Mouse (Mus musculus): ENCODE data around the gene Bricd5. TPM values are rescaled to one million over a fixed set of nuclear protein-coding genes. Genes with fewer than 3 reads are reported as not detected.

Bricd5 gene
- polyA plus RNA-seq, 1 experiment from 2014 or later = 0.28 TPM

DNA sequence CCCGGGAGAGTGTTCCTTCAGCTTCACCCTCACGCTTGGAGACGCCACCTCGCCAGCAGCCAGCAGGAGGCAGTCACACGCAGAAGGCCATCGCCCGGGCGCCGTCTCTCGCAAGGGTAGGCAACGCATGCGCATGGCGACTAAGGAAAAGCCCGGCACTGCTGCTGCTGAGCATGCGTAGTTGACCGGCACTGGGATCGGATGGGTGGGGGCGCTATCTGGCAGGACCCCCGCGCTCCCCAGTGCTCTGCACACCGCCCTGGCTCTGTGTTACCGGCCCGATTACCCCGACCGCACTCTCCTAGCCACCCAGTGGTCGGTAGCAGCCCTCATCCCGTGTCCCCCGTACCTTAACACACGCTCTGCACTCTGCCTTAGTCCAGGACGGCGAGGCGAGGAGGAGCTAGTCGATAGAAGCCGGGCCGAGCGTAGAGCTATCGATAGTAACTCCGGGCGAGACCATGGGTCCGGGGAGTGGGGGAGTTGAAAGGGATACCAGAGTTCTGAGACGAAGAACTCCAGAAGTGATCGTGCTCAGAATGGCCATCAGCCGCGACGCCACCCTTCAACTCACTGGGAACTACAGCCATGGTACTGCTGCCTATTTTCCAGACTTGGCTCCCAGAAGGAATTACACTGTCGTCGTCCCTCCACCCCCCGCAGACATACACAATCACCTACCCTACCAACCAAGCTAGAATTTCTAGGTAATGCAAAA is 5.1 kb downstream of the Bricd5 start, which contains the start of gene Mlst8:
TSS of gene Mlst8 (minus strand) at position 416 of the 718 bp plus-strand sequence.
- under 1% methylated on average over 48 of the region's 48 CpGs for WGBS
- peak; percentile 91 for ATAC-seq (ENCODE audit: low FRiP score, low read depth)

DNA sequence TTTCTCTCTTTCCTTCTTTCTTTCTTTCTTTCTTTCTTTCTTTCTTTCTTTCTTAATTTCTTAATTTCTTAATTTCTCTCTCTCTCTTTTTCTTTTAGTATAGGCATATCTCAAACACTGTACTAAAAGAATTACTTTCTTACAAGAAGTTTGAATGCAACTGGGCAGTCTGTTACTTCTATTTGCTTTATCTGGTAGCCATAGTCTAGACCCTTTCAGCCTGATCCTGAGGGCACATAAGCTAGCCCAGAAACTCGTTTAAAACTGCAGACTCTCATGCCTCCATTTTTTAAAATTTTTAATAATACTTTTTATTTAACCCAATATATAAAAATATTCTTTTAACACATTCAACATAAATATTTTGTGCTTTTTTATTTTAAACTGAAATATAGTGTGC is 5.7 kb downstream of the Bricd5 start:
- 28% methylated on average over 1 of the region's 1 CpGs for WGBS
- peak overlapping the region; percentile 62 for H3K4me2 ChIP-seq (replicated peaks)

More for the DNA sequence above, 5.1 kb downstream of the Bricd5 start, which contains the start of gene Mlst8:
- Histone ChIP-seq H3K9ac (peak within 1 kb of the TSS; percentile 74), H3K9me3 (no peaks in the 10 kb centered on the region), H3K36me3 (peaks cover 35% of the 10 kb centered on the region), H3K4me1 (peaks cover 18% of the 10 kb centered on the region), H3K4me3 (peak within 1 kb of the TSS; percentile 68), H3K4me2 (replicated peaks) (peak within 1 kb of the TSS; percentile 62), H3K27ac (peak within 1 kb of the TSS; percentile 92), H3K27me3 (replicated peaks) (no peaks in the 10 kb centered on the region)

GRCm38 (mm10) chr17:24480201-24480826 is 6.6 kb downstream of the Bricd5 start:
- Histone ChIP-seq H3K27me3 (replicated peaks) (no peaks in the 10 kb centered on the region), H3K27ac (no peak overlapping the region), H3K4me3 (no peak overlapping the region), H3K36me3 (peaks cover 20% of the 10 kb centered on the region), H3K9me3 (no peaks in the 10 kb centered on the region), H3K4me1 (peaks cover 14% of the 10 kb centered on the region), H3K9ac (no peak overlapping the region), H3K4me2 (replicated peaks) (no peak overlapping the region)
- 52% methylated on average over 3 of the region's 3 CpGs for WGBS
- no peak for ATAC-seq (ENCODE audit: low FRiP score, low read depth)

More for the DNA sequence above, 5.7 kb downstream of the Bricd5 start:
- ATAC-seq (ENCODE audit: low FRiP score, low read depth) = no peak
- Histone ChIP-seq H3K9me3 (no peaks in the 10 kb centered on the region), H3K4me1 (peaks cover 12% of the 10 kb centered on the region), H3K27me3 (replicated peaks) (no peaks in the 10 kb centered on the region), H3K4me3 (no peak overlapping the region), H3K27ac (no peak overlapping the region), H3K9ac (no peak overlapping the region), H3K36me3 (peaks cover 28% of the 10 kb centered on the region)

- H3K4me1 ChIP-seq = peaks cover 19% of the 10 kb centered on the region
- 95% methylated on average over 20 of the region's 20 CpGs for WGBS
- no peak for ATAC-seq (ENCODE audit: low FRiP score, low read depth)
- H3K4me3 ChIP-seq = no peak overlapping the region
- no peaks in the 10 kb centered on the region for H3K9me3 ChIP-seq
- no peak overlapping the region for H3K4me2 ChIP-seq (replicated peaks)
- H3K27ac ChIP-seq = no peak overlapping the region
- no peak overlapping the region for H3K9ac ChIP-seq
- peaks cover 11% of the 10 kb centered on the region for H3K36me3 ChIP-seq
- H3K27me3 ChIP-seq (replicated peaks) = no peaks in the 10 kb centered on the region
Observed at GRCm38 (mm10) chr17:24481027-24481815, 7.5 kb downstream of the Bricd5 start.

DNA sequence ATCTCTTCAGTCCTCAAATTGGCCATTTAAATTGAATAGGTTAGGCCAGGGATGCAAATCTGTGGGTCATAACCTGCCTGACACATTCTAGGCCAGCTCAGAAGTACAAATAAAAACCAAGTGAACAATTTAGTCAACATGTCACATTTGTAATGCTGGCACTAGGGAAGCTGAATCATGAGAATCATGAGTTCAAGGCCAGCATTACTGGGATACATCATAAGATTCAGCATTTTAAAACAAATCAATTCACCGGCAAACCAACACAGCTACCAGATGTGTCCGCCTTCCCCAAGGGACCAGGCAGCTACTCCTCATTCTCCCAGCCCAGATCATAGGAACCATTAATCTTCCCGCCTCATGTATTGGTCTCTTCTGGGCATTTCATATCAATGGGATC is 9.8 kb downstream of the Bricd5 start:
- Histone ChIP-seq H3K27ac (no peak overlapping the region), H3K27me3 (replicated peaks) (no peaks in the 10 kb centered on the region), H3K36me3 (no peaks in the 10 kb centered on the region), H3K4me1 (peaks cover 20% of the 10 kb centered on the region), H3K4me2 (replicated peaks) (no peak overlapping the region), H3K9ac (no peak overlapping the region), H3K9me3 (no peaks in the 10 kb centered on the region), H3K4me3 (no peak overlapping the region)
- 72% methylated on average over 3 of the region's 3 CpGs for WGBS
- ATAC-seq (ENCODE audit: low FRiP score, low read depth) = no peak

DNA sequence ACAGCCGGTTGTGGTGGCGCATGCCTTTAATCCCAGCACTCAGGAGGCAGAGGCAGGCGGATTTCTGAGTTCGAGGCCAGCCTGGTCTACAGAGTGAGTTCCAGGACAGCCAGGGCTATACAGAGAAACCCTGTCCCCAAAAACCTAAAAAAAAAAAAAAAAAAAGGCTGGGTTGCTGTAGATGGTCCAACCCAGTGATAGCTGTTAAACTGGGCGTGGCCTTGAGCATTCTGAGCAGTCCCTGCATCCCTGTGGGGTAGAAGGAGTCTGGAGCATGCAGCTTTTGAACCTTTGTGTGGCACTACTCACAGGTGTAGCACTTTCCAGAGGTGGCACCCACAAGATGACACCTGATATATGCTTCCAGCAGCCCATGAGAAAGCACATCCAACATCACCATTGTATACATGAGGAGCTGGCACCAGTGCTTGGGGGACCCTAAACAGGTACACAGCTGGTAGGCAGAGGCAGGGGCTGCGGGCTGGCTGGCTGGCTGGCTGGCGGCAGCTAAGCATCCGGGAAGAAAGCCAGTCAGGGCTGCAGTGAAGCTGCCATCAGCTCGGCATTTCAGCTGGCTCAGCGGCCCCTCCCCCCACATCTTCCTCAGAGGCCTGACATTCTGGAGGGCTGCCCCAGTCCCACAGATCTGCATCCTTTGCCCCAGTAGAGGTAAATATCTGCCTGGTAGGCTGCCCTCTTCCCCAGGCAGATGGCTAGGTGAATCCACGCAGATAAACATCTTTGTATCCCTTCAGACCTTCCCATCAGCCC is 11.6 kb downstream of the Bricd5 start:
- Histone ChIP-seq H3K27ac (peak overlapping the region; percentile 17; the same call in 1 of the 2 replicates), H3K4me3 (no peak overlapping the region), H3K36me3 (no peaks in the 10 kb centered on the region), H3K4me2 (replicated peaks) (peak overlapping the region; percentile 25; the same call in 1 of the 2 replicates), H3K27me3 (replicated peaks) (no peaks in the 10 kb centered on the region), H3K4me1 (peaks cover 29% of the 10 kb centered on the region), H3K9ac (peak overlapping the region; percentile 21; the same call in 1 of the 2 replicates), H3K9me3 (no peaks in the 10 kb centered on the region)
- no peak for ATAC-seq (ENCODE audit: low FRiP score, low read depth)
- WGBS = 45% methylated on average over 11 of the region's 11 CpGs

GRCm38 (mm10) chr17:24488186-24488661 is 14.5 kb downstream of the Bricd5 start, which contains the start of gene Caskin1:
TSS of gene Caskin1 (plus strand) at chr17:24488601.
- Histone ChIP-seq H3K4me3 (peak within 1 kb of the TSS; percentile 87), H3K9me3 (no peaks in the 10 kb centered on the region), H3K9ac (peak within 1 kb of the TSS; percentile 92), H3K36me3 (no peaks in the 10 kb centered on the region), H3K27me3 (replicated peaks) (no peaks in the 10 kb centered on the region), H3K4me2 (replicated peaks) (peak within 1 kb of the TSS; percentile 92), H3K27ac (peak within 1 kb of the TSS; percentile 88), H3K4me1 (peaks cover 36% of the 10 kb centered on the region)
- peak; percentile 71 for ATAC-seq (ENCODE audit: low FRiP score, low read depth)
- WGBS = under 1% methylated on average over 43 of the region's 45 CpGs

DNA sequence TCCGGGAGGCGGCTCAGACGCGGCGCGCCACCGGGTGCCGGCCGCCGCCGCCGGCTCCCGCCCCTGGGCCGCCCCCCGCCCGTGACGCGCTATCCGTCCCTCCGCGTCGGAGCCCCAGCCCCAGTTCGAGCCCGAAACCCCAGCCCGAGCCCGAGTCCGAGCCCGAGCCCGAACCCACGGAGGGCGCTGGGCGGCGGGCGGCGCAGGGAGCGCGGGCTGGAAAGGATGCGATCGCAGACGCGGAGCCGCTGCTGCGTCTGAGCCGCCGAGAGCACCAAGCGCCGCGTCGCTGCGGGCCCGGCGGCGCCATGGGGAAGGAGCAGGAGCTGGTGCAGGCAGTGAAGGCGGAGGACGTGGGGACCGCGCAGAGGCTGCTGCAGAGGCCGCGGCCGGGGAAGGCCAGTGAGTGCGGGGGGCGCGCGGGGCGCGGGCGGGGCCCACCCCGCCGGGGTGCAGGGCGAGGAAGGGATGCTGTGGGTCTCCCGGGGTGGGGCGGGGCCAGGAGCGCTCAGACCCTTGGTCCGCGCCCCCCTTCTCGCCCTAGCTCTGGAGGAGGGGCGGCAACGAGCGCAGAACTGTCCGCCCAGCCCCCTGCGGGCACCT is 15.1 kb downstream of the Bricd5 start:
- WGBS = under 1% methylated on average over 64 of the region's 81 CpGs
- H3K4me1 ChIP-seq = peaks cover 36% of the 10 kb centered on the region
- peak overlapping the region; percentile 92 for H3K4me2 ChIP-seq (replicated peaks)
- peak; percentile 76 for ATAC-seq (ENCODE audit: low FRiP score, low read depth)
- no peaks in the 10 kb centered on the region for H3K36me3 ChIP-seq
- H3K9me3 ChIP-seq = no peaks in the 10 kb centered on the region
- peak overlapping the region; percentile 92 for H3K9ac ChIP-seq
- peak overlapping the region; percentile 88 for H3K27ac ChIP-seq
- no peaks in the 10 kb centered on the region for H3K27me3 ChIP-seq (replicated peaks)
- peak overlapping the region; percentile 87 for H3K4me3 ChIP-seq

DNA sequence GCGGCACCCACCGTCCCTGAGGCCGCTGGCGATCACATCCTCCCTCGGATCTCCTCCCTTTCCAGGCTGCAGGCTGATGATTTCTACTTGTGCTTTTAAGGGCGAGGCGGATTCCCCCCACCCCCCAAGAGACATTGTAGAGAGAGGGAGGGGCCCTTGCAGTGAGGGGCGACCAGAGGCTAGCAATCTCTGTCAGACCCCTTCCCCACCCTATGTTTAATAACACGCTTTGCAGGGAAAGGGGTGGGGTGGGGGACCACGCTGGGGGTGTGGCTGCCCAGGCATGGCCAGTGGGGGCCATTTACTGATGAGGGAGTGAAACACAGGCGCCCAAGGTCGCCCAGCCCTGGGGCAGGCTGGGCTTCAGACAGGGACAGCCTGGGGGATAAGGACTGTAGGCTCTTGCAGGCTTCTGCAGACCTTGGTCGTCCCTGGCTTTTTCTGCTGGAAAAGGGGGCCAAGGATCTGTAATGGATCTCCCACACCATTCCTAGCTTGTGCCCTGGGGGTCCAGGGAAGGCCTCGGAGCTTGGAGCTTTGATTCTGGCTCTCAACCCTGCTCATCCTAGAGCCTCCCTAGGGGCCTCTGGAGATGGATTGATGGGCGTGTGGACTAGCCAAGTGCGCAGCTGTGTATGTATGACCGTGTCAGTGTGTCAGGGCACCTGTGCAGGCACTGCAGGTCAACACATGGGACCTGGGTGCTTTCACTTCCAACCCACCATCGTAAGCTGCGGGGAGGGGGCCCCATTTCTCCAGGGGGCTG is 15.8 kb downstream of the Bricd5 start:
- ATAC-seq (ENCODE audit: low FRiP score, low read depth) = peak; percentile 65
- WGBS = 15% methylated on average over 19 of the region's 19 CpGs

DNA sequence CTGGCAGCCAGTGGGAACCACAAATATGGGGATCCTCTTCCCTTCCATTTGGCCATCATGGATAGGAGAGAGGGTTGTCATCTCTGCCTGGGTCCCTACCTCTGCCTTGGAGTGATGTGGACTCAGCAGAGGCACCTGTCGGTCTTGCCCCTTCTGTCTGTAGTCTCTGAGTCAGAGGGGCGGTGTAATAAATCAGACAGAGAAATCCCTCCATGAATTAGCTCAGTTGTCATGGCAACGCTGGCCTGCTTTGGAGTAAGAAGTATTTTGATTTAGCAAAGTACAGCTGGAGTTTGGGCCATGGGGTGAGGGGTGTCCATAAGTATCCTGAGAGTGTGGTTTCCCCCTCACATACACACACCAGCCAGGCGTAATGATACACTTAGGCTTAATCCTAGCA is 16.7 kb downstream of the Bricd5 start:
- no peak for ATAC-seq (ENCODE audit: low FRiP score, low read depth)
- 71% methylated on average over 4 of the region's 4 CpGs for WGBS
- no peaks in the 10 kb centered on the region for H3K9me3 ChIP-seq
- peaks cover 33% of the 10 kb centered on the region for H3K4me1 ChIP-seq
- H3K4me3 ChIP-seq = no peak overlapping the region
- no peak overlapping the region for H3K9ac ChIP-seq
- no peak overlapping the region for H3K27ac ChIP-seq
- H3K36me3 ChIP-seq = no peaks in the 10 kb centered on the region
- no peaks in the 10 kb centered on the region for H3K27me3 ChIP-seq (replicated peaks)
- H3K4me2 ChIP-seq (replicated peaks) = peak overlapping the region; percentile 92; the same call in 1 of the 2 replicates

More for the DNA sequence above, 15.8 kb downstream of the Bricd5 start:
- H3K27ac ChIP-seq = peak overlapping the region; percentile 88
- no peaks in the 10 kb centered on the region for H3K36me3 ChIP-seq
- H3K4me1 ChIP-seq = peaks cover 36% of the 10 kb centered on the region
- H3K4me2 ChIP-seq (replicated peaks) = peak overlapping the region; percentile 92
- no peaks in the 10 kb centered on the region for H3K9me3 ChIP-seq
- peak overlapping the region; percentile 87 for H3K4me3 ChIP-seq
- H3K9ac ChIP-seq = peak overlapping the region; percentile 92
- no peaks in the 10 kb centered on the region for H3K27me3 ChIP-seq (replicated peaks)

Measured in neural tube, embryonic 12.5 days (tissue).